Mouse (Mus musculus) cerebellum, adult 2 months (tissue): ENCODE data around the gene Slc38a6. TPM values are rescaled to one million over a fixed set of nuclear protein-coding genes. Genes with fewer than 3 reads are reported as not detected.
A peak's percentile ranks its signal among the peaks of the same experiment; 100 is the strongest.

ENCODE experiments used
- DNase-seq, 2 experiments: peaks; one replicate each; pipeline ENCODE4 v3.0.0; 2021
- H3K27ac ChIP-seq: fragments of 200-500 bp; 2 replicates; pipeline ENCODE4 v1.5.1; 2012; ENCODE audit warnings: low read length, control low read depth, inconsistent platforms; ENCODE audit not compliant: insufficient read depth
- H3K27me3 ChIP-seq: fragments of 200-500 bp; 2 replicates; pipeline ENCODE4 v1.6.1; 2012; ENCODE audit warnings: inconsistent platforms, mild to moderate bottlenecking, low read length, moderate library complexity; ENCODE audit not compliant: control insufficient read depth, insufficient read depth
- H3K4me1 ChIP-seq: fragments of 200-500 bp; 2 replicates; pipeline ENCODE4 v1.6.1; 2011; ENCODE audit warnings: low read length; ENCODE audit not compliant: control insufficient read depth, insufficient read depth
- H3K4me3 ChIP-seq: fragments of 200-500 bp; replicated peaks from 2 replicates; pipeline ENCODE3; 2011; ENCODE audit warnings: mild to moderate bottlenecking, low read depth, low read length, control low read depth; ENCODE audit not compliant: insufficient read depth
- CTCF ChIP-seq: fragments of 200-500 bp; IDR thresholded peaks from 2 replicates; pipeline ENCODE4 v1.5.1; 2011; ENCODE audit warnings: low read depth, mild to moderate bottlenecking, control low read depth, low read length, moderate library complexity, borderline replicate concordance; ENCODE audit not compliant: insufficient read depth
- POLR2A ChIP-seq: fragments of 200-500 bp; IDR thresholded peaks from 2 replicates; pipeline ENCODE4 v1.6.1; 2011; ENCODE audit warnings: low read length, control low read depth, borderline replicate concordance; ENCODE audit not compliant: insufficient read depth
- whole genome bisulfite sequencing: fragments of 180-500 bp; shearing (Covaris S2); methylation state at CpG from one replicate; pipeline ENCODE4 v1.1.7; 2018; 5-methylcytosine and 5-hydroxymethylcytosine counted together
- polyA plus RNA-seq: library from polyadenylated mRNA; depleted of rRNA; stranded (reverse); fragments of >200 nt; gene quantifications from 2 replicates; pipeline ENCODE4 v1.2.3, GENCODE M21; 2012

The Slc38a6 gene
- polyA plus RNA-seq, 1 experiment: 23.6 TPM

DNA sequence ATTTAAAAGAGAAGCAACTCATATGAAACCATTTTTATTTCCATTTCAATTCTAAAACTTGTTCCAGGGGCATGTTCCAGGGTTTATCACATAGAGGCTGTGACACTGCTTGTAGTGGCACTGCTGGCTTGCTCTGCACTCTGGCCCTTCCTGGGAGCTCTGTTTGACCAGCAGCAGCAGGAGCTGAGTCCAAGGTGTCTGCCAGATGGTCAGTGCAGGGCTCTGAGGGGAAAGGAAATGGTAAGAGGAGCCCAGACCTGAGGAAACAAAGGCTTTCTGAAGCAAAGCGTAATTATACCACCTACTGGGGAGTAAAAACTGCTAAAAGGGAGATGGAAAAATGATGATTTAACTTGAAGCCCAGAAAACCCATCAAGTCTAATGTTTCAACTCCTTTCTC is 18.1 kb upstream of the Slc38a6 start:
- Histone ChIP-seq H3K4me1 (no peaks in the 10 kb centered on the region), H3K4me3 (no peak overlapping the region), H3K27ac (no peak overlapping the region), H3K27me3 (no peaks in the 10 kb centered on the region)
- DNase-seq: peak in 1 of 2 experiments; percentile 42
- TF ChIP-seq POLR2A: no peak
- 24% methylated on average over 1 of the region's 1 CpGs for WGBS

DNA sequence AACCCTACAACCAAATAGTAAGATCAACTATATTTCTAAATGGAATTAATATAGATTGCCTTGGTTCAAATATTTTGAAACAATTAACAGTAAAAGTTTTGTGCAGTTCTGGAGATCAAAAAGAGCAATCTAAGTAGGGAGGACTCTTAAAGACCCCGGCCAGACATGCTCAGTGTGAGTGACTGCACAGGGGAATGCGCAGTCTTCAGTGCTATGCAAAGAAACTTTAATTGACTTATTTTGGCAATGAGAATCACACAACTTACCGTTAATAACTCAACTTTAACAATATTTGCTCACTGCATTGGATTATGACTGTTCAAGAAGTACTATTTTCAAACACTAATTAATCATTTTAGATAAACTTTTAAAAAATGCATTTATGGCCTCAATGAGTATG is 17.0 kb upstream of the Slc38a6 start:
- DNase-seq: no peak
- Histone ChIP-seq H3K27ac (no peak overlapping the region), H3K4me3 (no peak overlapping the region), H3K27me3 (no peaks in the 10 kb centered on the region), H3K4me1 (no peaks in the 10 kb centered on the region)
- 92% methylated on average over 3 of the region's 3 CpGs for WGBS
- no peak for TF ChIP-seq POLR2A
- no peak for TF ChIP-seq CTCF

DNA sequence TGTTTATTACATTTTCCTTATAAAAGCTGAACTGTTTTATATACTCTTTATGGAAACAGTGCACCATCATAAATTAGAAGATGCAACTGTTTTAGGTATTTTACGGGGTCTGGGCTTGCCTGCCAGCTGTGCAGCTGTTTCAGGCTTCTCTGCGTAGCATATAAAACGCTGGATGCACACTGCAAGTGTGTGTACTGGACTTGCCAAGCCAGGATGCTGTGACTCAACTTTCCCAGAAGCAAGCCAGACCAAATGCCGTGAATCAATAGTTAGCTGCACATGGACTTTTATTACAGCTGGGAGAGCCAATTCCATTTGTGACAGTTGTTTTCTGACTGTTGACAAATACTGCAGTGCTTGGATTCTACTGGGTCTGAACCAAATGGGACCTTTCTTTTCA is 16.6 kb upstream of the Slc38a6 start:
- no peaks in the 10 kb centered on the region for H3K4me1 ChIP-seq
- no peak for DNase-seq
- 79% methylated on average over 4 of the region's 4 CpGs for WGBS
- H3K4me3 ChIP-seq: no peak overlapping the region
- H3K27me3 ChIP-seq: no peaks in the 10 kb centered on the region
- TF ChIP-seq POLR2A (no peak), CTCF (no peak)
- no peak overlapping the region for H3K27ac ChIP-seq

DNA sequence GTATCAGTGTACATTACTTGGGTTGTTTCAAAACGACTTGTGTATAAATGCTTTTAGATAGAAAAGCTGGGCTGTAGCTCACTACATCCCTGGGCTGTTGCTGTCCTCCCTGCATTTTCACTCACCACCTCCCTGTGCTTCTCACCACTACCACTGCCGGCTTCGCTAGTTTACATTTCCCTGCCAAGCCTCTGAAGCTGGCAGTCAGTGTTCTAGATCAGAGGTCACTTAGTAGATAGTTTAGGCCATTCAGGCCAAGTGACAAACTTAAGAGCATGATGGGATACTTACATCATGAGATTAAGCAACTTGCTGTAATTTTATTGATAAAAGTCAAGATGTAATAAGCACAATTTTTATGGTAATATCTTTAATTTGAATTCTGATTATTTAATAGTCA is 11.7 kb upstream of the Slc38a6 start:
- Histone ChIP-seq H3K27me3 (no peaks in the 10 kb centered on the region), H3K4me3 (no peak overlapping the region), H3K27ac (no peak overlapping the region), H3K4me1 (no peaks in the 10 kb centered on the region)
- DNase-seq: no peak
- TF ChIP-seq CTCF (no peak), POLR2A (no peak)
- 94% methylated on average over 3 of the region's 3 CpGs for WGBS

DNA sequence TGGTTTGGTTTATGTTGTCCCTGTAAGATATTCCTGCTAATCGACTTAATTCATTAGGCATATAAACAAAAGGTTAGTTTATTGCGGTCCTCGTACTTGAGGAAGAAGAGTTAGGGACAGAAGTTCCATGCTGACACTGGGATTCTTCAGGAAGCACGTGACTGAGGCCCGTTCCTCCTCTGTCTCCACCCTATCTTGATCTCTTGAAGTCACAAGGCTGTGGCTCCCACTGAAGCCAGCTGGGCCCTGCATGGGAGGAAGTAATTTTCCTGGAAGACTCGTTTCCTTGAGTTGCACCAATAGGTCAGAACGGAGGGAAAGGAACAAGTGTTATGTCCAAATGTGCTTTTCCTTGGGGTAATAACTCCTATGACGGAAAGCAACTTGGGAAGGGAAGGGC is 1.0 kb downstream of the Slc38a6 start:
- DNase-seq: no peak
- 68% methylated on average over 8 of the region's 8 CpGs for WGBS

DNA sequence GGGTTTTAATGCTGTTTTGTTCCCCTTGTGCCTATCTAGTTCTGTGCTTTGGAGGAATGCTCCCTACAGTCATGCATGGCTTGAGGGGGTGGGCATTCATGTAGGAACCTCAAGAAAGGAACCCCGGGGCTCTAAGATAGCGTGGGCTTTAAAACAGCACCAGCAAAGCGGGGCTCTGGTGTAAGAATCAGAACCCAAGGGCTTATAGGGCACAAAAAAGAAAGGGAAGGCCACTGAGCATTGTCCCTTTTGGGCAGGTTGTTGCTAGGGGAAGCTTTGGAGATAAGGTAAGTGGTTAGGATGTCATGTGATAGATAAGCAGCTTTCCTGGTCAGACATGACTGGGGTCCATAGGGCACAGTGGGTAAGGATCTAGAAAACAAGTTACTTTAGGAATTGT is 2.0 kb downstream of the Slc38a6 start:
- no peak for DNase-seq
- TF ChIP-seq CTCF: no peak
- TF ChIP-seq POLR2A: no peak
- Histone ChIP-seq H3K27ac (no peak overlapping the region), H3K27me3 (no peaks in the 10 kb centered on the region), H3K4me3 (no peak overlapping the region), H3K4me1 (0 out of 2 replicates have a peak, but pooled peaks cover 4% of the 10 kb centered on the region)
- 91% methylated on average over 3 of the region's 3 CpGs for WGBS

More for the DNA sequence above, 1.0 kb downstream of the Slc38a6 start:
- TF ChIP-seq POLR2A (no peak), CTCF (no peak)
- Histone ChIP-seq H3K27me3 (no peaks in the 10 kb centered on the region), H3K4me1 (0 out of 2 replicates have a peak, but pooled peaks cover 4% of the 10 kb centered on the region), H3K4me3 (no peak overlapping the region), H3K27ac (no peak overlapping the region)

DNA sequence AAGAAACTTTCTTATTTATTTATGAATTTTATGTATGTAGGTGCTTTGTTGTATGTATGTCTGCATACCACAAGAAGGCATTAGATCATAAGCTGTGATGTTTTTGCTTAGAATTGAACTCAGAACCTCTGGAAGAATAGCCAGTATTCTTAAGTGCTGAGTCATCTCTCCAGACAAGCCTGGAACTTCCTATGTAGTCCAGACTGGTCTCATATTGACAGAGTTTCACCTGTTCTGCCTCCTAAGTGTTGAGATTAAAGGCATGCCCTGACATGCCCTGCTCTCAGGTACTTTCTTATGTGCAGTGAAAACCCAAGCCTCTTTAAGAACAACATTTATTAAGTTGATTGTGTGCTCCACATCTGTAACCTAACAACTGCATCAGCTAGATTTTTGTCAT is 8.3 kb downstream of the Slc38a6 start:
- no peak overlapping the region for H3K4me3 ChIP-seq
- H3K4me1 ChIP-seq: no peaks in the 10 kb centered on the region
- DNase-seq: no peak
- H3K27ac ChIP-seq: no peak overlapping the region
- H3K27me3 ChIP-seq: no peaks in the 10 kb centered on the region
- TF ChIP-seq CTCF: no peak
- TF ChIP-seq POLR2A: no peak

DNA sequence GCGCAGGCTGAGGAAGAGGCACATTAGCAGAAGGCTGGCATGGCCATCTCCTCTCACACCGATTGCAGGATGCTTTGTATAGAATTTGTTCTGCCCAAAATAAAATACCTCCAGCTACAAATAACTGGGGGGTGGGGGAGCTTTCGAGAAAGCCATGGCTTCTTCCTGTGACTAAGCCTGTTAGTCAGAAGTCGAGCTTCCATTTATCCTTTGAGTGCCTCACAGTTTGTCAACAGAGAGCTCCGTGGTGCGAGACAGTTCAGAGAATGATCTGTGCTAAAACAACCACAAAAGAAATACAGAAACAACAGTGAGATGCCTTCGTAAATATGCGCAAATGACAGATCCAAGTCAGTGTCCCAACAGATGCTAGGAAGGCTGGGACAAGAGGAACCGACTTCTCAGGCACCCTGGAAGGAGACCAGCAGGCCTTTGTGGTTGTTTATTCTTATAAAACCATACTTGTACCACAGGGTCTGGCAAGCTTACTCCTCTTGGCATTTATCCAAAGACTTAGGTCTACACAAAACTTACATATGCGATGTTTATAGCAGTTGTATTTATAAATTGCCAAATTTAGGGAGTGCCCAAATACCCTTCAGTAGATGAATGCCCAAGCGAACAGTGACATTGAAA is 9.0 kb downstream of the Slc38a6 start:
- DNase-seq: no peak
- Histone ChIP-seq H3K27me3 (no peaks in the 10 kb centered on the region), H3K27ac (no peak overlapping the region), H3K4me3 (no peak overlapping the region), H3K4me1 (no peaks in the 10 kb centered on the region)
- TF ChIP-seq CTCF (no peak), POLR2A (no peak)
- WGBS: 49% methylated on average over 11 of the region's 11 CpGs
